In the genomic region with DNA sequence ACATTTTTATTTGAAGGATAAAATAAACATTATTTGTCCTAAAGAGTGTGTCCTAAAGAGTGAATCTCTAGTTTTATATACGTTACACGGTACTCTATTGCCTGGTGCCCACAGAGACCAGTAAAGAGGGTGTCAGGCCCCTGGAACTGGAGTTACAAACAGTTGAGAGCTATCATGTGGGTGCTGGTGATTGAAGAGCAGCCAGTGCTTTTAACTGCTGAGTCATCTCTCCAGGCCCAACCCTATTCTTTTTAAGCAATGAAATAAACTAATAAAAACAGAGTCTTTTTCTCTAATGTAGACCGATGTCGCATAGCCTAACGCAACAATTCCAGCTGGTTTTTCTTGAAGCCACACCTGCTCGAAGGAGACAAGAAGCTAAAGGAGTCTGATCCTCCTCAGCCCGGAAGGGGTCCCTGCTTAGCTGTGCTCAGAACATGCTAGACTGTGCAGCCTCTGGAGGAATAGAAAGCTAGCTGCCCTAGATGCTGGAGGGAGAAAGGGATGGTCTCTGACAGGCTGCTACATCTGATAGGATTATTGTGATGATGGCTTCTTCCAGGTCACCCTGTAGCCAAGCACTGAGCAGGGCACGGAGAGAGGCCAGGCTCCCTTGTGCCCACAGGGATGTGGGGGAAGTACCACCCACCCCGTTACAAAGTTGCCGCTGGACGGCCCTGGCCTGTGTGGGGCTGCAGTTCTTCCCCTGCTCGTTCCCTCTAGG, we compare ENCODE assay signal across 9 mouse cellular contexts.
DNase-seq lines count a peak whose midpoint lies in the region; ATAC-seq lines count a peak whose summit lies in the region.
"Had no signal": no experiment of that assay in that cellular context is flagged by ENCODE, and none has a peak within 500 bp of the region (broad histone marks: within the 10 kb centered on the region; RNA-seq: fewer than 3 reads in every experiment).

No protein-coding gene starts in this region.

- peak; percentile 42 for DNase-seq in NIH3T3 (ENCODE audit: low read depth)
- no peak for DNase-seq in limb, embryonic 11.5 days (ENCODE audit: low spot score)
- peak; percentile 27 for DNase-seq in retina, postnatal 7 days (ENCODE audit: low read depth, low spot score)
- DNase-seq in left cerebral cortex, postnatal 36 days (ENCODE audit: low spot score in 2 of 2) = no peak
- DNase-seq in cerebellum, adult 11-12 months = no peak
- DNase-seq in kidney, adult 11 months = no peak
- DNase-seq: gastrocnemius, postnatal 14 days had no signal

- H3K4me2 ChIP-seq in hindbrain, embryonic 13.5 days = no peak overlapping the region
- H3K4me2 ChIP-seq in hindbrain, embryonic 16.5 days (ENCODE audit: low read length) = no peak overlapping the region
- peak overlapping the region; percentile 17 for H3K4me2 ChIP-seq in limb, embryonic 11.5 days (ENCODE audit: low read depth, severe bottlenecking)

- WGBS in hindbrain, embryonic 13.5 days = 67% methylated on average over 12 of the region's 12 CpGs
- WGBS in hindbrain, embryonic 16.5 days = 65% methylated on average over 12 of the region's 12 CpGs
- WGBS in limb, embryonic 11.5 days = 43% methylated on average over 12 of the region's 12 CpGs

- peaks cover 9% of the 10 kb centered on the region; the same call in 1 of the 2 replicates for H3K4me1 ChIP-seq in hindbrain, embryonic 13.5 days (replicated peaks)
- no peaks in the 10 kb centered on the region for H3K4me1 ChIP-seq in hindbrain, embryonic 16.5 days (ENCODE audit: control insufficient read depth, insufficient read depth, low read depth, low read length)
- H3K4me1 ChIP-seq in limb, embryonic 11.5 days (ENCODE audit: control insufficient read depth, insufficient read depth, low read length) = peaks cover 23% of the 10 kb centered on the region

- no peaks in the 10 kb centered on the region for H3K36me3 ChIP-seq in hindbrain, embryonic 13.5 days
- no peaks in the 10 kb centered on the region for H3K36me3 ChIP-seq in hindbrain, embryonic 16.5 days (ENCODE audit: control insufficient read depth, insufficient read depth, low read length)
- H3K36me3 ChIP-seq in limb, embryonic 11.5 days (ENCODE audit: control insufficient read depth, insufficient read depth, low read length) = no peaks in the 10 kb centered on the region

- intact Hi-C loops in left cerebral cortex, postnatal 36 days (cut with DNase I) = no loop called here

- H3K9ac ChIP-seq in hindbrain, embryonic 13.5 days = 0 out of 2 replicates have a peak overlapping the region, but pooled peaks have one; percentile 29
- H3K9ac ChIP-seq in hindbrain, embryonic 16.5 days (ENCODE audit: low read depth, low read length) = no peak overlapping the region; the same call in 1 of the 2 replicates
- 0 out of 2 replicates have a peak overlapping the region, but pooled peaks have one; percentile 9 for H3K9ac ChIP-seq in limb, embryonic 11.5 days (ENCODE audit: low read length)

- H3K9me3 ChIP-seq in hindbrain, embryonic 13.5 days = no peaks in the 10 kb centered on the region; the same call in 1 of the 2 replicates
- H3K9me3 ChIP-seq in hindbrain, embryonic 16.5 days (ENCODE audit: control insufficient read depth, low read length) = no peaks in the 10 kb centered on the region
- H3K9me3 ChIP-seq in limb, embryonic 11.5 days (ENCODE audit: control insufficient read depth, low read length) = no peaks in the 10 kb centered on the region

- no peak overlapping the region for H3K4me3 ChIP-seq in hindbrain, embryonic 13.5 days
- H3K4me3 ChIP-seq in hindbrain, embryonic 16.5 days (ENCODE audit: low read length) = no peak overlapping the region
- H3K4me3 ChIP-seq in limb, embryonic 11.5 days (ENCODE audit: low read depth, low read length) = no peak overlapping the region

- ATAC-seq in hindbrain, embryonic 13.5 days (ENCODE audit: low FRiP score) = 0 out of 2 replicates have a peak, but pooled peaks have one; percentile 13
- no peak for ATAC-seq in hindbrain, embryonic 16.5 days
- ATAC-seq in limb, embryonic 11.5 days (ENCODE audit: insufficient number of reproducible peaks, low FRiP score, low TSS enrichment, low read depth) = no peak

- H3K27ac ChIP-seq in hindbrain, embryonic 13.5 days = no peak overlapping the region
- H3K27ac ChIP-seq in hindbrain, embryonic 16.5 days (ENCODE audit: low read depth, low read length) = no peak overlapping the region
- peak overlapping the region; percentile 51 for H3K27ac ChIP-seq in limb, embryonic 11.5 days (replicated peaks; ENCODE audit: low read depth, low read length)

- H3K27me3 ChIP-seq in hindbrain, embryonic 13.5 days = no peaks in the 10 kb centered on the region
- H3K27me3 ChIP-seq in hindbrain, embryonic 16.5 days (replicated peaks; ENCODE audit: control insufficient read depth, insufficient read depth, low read length) = no peaks in the 10 kb centered on the region
- H3K27me3 ChIP-seq in limb, embryonic 11.5 days (ENCODE audit: control insufficient read depth, insufficient read depth, low read length) = no peaks in the 10 kb centered on the region

Comparison
In these comparisons a context has a peak if more than half of its experiments do, and no peak if none do; other contexts are left out.
1. DNase-seq: peak in NIH3T3 (single experiment) and retina, postnatal 7 days (single experiment); none in limb, embryonic 11.5 days (single experiment), left cerebral cortex, postnatal 36 days (0 of 2), cerebellum, adult 11-12 months (single experiment) and kidney, adult 11 months (single experiment).